30 mouse cellular contexts compared by ENCODE assay signal in the genomic region with DNA sequence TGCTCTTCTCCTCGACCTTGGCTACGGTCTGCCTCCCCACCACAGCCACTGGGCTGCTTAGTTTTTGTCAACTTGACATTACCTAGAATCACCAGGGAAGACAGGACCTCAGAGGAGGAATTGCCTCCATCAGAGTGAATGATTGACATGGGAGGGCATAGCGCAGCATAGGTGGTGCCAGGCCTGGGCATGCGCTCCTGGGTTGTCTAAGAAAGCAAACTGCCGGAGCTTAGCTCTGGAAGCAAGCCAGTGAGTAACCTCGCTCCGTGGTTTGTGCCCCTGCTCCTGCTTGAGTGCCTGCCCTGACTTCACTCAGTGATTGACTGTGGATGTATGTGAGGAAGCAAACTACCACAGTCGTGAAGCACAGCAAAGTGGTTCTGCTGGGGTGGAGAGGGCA. TPM values are rescaled to one million over a fixed set of nuclear protein-coding genes. Genes with fewer than 3 reads are reported as not detected.
A peak's percentile ranks its signal among the peaks of the same experiment; 100 is the strongest.
DNase-seq lines count a peak whose midpoint lies in the region; ATAC-seq lines count a peak whose summit lies in the region.
"Had no signal": no experiment of that assay in that cellular context is flagged by ENCODE, and none has a peak within 500 bp of the region (broad histone marks: within the 10 kb centered on the region; RNA-seq: fewer than 3 reads in every experiment).

No protein-coding gene starts in this region.

- no peaks in the 10 kb centered on the region for H3K27me3 ChIP-seq in kidney, embryonic 14.5 days (ENCODE audit: control insufficient read depth, insufficient read depth, low read length)
- no peaks in the 10 kb centered on the region for H3K27me3 ChIP-seq in kidney, embryonic 15.5 days
- H3K27me3 ChIP-seq: heart, embryonic 13.5 days; limb, embryonic 13.5 days; lung, embryonic 15.5 days had no signal

- H3K9me3 ChIP-seq in kidney, embryonic 14.5 days (ENCODE audit: control insufficient read depth, low read length) = no peaks in the 10 kb centered on the region
- no peaks in the 10 kb centered on the region for H3K9me3 ChIP-seq in kidney, embryonic 15.5 days (replicated peaks)
- H3K9me3 ChIP-seq: heart, embryonic 13.5 days; lung, embryonic 15.5 days had no signal

- no peak overlapping the region for H3K9ac ChIP-seq in kidney, embryonic 14.5 days (ENCODE audit: low read depth, low read length)
- no peak overlapping the region for H3K9ac ChIP-seq in kidney, embryonic 15.5 days
- H3K9ac ChIP-seq: heart, embryonic 13.5 days; limb, embryonic 13.5 days; lung, embryonic 15.5 days had no signal

- H3K36me3 ChIP-seq in kidney, embryonic 14.5 days (ENCODE audit: control insufficient read depth, insufficient read depth, low read length) = no peaks in the 10 kb centered on the region
- H3K36me3 ChIP-seq in kidney, embryonic 15.5 days = no peaks in the 10 kb centered on the region
- H3K36me3 ChIP-seq: heart, embryonic 13.5 days; limb, embryonic 13.5 days; lung, embryonic 15.5 days had no signal

- no peak overlapping the region for H3K4me2 ChIP-seq in kidney, embryonic 14.5 days (replicated peaks; ENCODE audit: low read depth, low read length)
- H3K4me2 ChIP-seq in kidney, embryonic 15.5 days = no peak overlapping the region
- H3K4me2 ChIP-seq: heart, embryonic 13.5 days; limb, embryonic 13.5 days; liver, embryonic 11.5 days; lung, embryonic 15.5 days; midbrain, embryonic 11.5 days had no signal

- DNase-seq in kidney, adult 11 months = peak; percentile 28
- peak; percentile 48 to 66 for DNase-seq in kidney, postnatal 25 days
- DNase-seq in left cerebral cortex, adult 11 months (ENCODE audit: low spot score) = no peak
- DNase-seq in adrenal gland, adult 2 months = no peak
- no peak for DNase-seq in B cell, adult 2 months
- DNase-seq: adrenal gland, postnatal 25 days; cerebellum, adult 11-12 months; gastrocnemius, postnatal 10 days; heart, postnatal 10 days; layer of hippocampus, adult 9-11 months; lung, postnatal 36 days; thymus, adult 2 months; thymus, postnatal 36 days had no signal

- H3K4me3 ChIP-seq in kidney, embryonic 14.5 days (ENCODE audit: low read length) = no peak overlapping the region
- no peak overlapping the region for H3K4me3 ChIP-seq in kidney, embryonic 15.5 days (replicated peaks)
- H3K4me3 ChIP-seq: erythroblast, embryonic 14.5 days; heart, embryonic 13.5 days; limb, embryonic 13.5 days; lung, embryonic 15.5 days had no signal

- 65% methylated on average over 8 of the region's 8 CpGs for WGBS in kidney, embryonic 14.5 days
- 65% methylated on average over 8 of the region's 8 CpGs for WGBS in kidney, embryonic 15.5 days

- no peak for ATAC-seq in kidney, embryonic 14.5 days (ENCODE audit: low FRiP score, low TSS enrichment)
- peak; percentile 49; the same call in 1 of the 2 replicates for ATAC-seq in kidney, embryonic 15.5 days (replicated peaks; ENCODE audit: low FRiP score)
- ATAC-seq: CD4-positive, CD25-positive, alpha-beta regulatory T cell, adult 4 months; forebrain, embryonic 16.5 days; hindbrain, embryonic 16.5 days; midbrain, embryonic 16.5 days had no signal

- H3K27ac ChIP-seq in kidney, embryonic 14.5 days (ENCODE audit: low read depth, low read length) = no peak overlapping the region
- H3K27ac ChIP-seq in kidney, embryonic 15.5 days = no peak overlapping the region
- H3K27ac ChIP-seq: heart, embryonic 13.5 days; limb, embryonic 13.5 days; lung, embryonic 15.5 days had no signal

- H3K4me1 ChIP-seq in kidney, embryonic 14.5 days (ENCODE audit: control insufficient read depth, insufficient read depth, low read length) = no peaks in the 10 kb centered on the region
- H3K4me1 ChIP-seq in kidney, embryonic 15.5 days = no peaks in the 10 kb centered on the region
- H3K4me1 ChIP-seq: heart, embryonic 13.5 days; limb, embryonic 13.5 days; lung, embryonic 15.5 days had no signal

RNA-seq across cellular contexts. Expression of gene Cd2, which starts 35.6 kb away (rescaled TPM):
- polyA plus RNA-seq in kidney, embryonic 14.5 days (2014; fragmentation: Nextera tagmentation; extraction: Ambion mirVana) = not detected in 2 replicates
- polyA plus RNA-seq in kidney, embryonic 15.5 days (2015; fragmentation: Nextera tagmentation; extraction: Ambion mirVana) = not detected in 2 replicates
- total RNA-seq in adrenal gland, adult 2 months (2021) = 1 to 10 TPM in 1 of 2 experiments, under 1 TPM in 1; 0.37 to 1.5 TPM
- 0.55 and 0.93 TPM in 2 replicates for polyA plus RNA-seq in adrenal gland, adult 2 months (2012; rRNA removed)
- total RNA-seq: left cerebral cortex, adult 18-20 months; left cerebral cortex, postnatal 36 days had no signal
- polyA plus RNA-seq: embryonic facial prominence, embryonic 14.5 days; erythroblast, embryonic 14.5 days; forebrain, embryonic 11.5 days; heart, embryonic 13.5 days; limb, embryonic 13.5 days; liver, embryonic 11.5 days; midbrain, embryonic 11.5 days; midbrain, embryonic 16.5 days; neural tube, embryonic 11.5 days had no signal

Comparison
In these comparisons a context has a peak if more than half of its experiments do, and no peak if none do; other contexts are left out.
1. DNase-seq: peak in kidney, adult 11 months (single experiment) and kidney, postnatal 25 days (2 of 2); none in left cerebral cortex, adult 11 months (single experiment), adrenal gland, adult 2 months (single experiment) and B cell, adult 2 months (0 of 2).